Mouse (Mus musculus) gastrocnemius, adult 18-20 months (tissue): ENCODE results near the gene Alad. TPM values are rescaled to one million over a fixed set of nuclear protein-coding genes. Genes with fewer than 3 reads are reported as not detected.

Source experiments
- DNase-seq: peaks from one replicate; pipeline ENCODE4 v3.0.0; 2021; ENCODE audit warnings: low spot score
- total RNA-seq, 2 experiments: library from RNA; stranded (reverse); gene quantifications; 2 replicates each; pipeline ENCODE4 v1.2.3; 2021

Alad gene
- total RNA-seq, 2 experiments from 2014 or later, result 29.5 to 32.4 TPM

DNA sequence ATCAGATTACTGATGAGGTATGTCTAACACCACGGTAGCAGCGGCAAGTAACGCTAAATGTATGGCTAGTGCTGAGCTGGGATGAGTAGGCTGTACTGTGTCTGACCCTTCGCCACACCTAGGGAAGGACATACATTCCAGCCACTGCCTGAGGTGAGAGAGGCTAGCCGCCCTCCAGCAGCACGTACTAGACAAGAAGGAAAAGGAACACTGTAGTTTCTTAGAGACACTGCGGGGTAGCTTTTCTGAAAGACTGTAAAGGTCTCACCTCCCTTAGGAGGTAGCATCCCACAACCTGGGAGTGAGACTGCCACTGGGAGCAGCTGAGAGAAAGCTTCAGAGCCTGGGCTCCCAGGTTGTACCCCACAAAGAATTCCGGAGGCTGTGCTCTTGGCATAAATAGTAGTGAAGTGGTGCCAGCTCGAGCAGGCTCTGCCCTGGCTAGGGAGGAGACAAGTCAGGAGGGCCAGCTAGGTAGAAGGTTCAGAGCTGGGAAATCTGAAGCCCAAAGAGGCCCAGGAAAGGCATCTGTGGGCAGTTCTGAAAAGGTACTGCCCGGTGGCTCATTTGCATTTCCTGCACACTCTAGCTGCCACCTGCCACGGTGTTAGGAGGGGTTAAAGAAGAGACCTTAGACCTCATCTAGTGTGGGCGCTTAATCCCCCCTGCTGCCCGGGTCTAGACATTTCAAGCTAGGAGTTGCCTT, 1.1 kb downstream of the Alad start:
- peak; percentile 23 for DNase-seq

DNA sequence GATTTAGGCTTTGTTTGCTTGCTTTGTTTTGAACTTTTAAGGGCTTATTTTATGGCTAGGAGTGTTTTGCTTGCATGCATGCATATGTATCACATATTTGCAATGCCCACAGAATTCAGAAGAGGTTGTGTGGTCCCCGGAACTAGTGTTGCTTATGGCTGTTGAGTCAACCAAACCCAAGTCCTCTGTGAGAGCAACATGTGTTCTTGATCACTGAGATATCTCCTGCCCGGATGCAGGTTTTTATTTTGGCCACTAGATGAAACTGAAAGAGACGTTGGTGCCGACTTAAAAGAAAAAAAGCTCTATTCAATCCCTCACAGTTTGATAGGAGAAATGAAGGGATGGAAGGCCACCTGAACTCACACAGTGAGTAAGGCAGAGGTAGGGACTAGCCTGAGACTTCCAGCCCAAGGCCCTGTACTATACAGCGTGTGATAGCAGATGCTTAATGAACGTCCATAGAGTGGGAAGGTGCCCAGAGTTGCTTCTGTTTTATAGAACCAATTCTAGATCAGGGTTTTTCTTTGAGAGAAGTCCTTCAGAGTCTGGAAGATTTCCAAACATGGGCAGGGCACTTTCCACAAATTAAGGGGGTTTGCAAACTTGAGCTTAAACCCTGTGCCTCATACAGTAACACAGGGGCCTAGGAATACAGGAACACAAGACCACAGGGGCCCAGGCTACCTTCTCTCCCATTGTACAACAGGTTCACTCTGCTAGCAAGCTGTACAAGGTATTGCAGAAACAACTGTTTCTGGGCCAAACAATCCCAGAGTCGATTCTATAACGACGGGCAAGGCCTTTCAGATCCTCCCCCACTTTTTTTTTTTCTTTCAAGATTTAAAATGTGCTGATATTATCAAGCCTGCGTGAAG, 1.9 kb downstream of the Alad start:
- DNase-seq, result no peak

DNA sequence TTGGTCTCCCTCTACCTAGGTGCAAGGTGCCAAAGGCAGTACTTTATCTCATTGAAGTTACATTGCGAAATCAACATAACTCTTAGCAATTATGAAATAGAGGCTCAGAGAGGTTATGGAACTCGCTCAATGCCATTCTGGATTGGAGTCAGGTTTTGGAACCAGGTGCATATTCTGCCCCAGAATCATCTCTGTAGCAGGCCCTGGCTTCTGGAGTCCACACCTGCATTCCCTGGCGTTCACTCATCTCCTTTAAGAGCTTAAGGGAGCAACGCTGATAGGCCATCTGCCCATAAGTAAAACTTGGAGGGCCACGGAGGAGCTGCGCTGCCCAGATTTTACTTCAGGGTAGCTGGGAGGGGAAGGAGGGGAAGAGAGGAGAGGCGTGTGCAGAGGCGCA, 2.7 kb downstream of the Alad start:
- DNase-seq, result no peak

DNA sequence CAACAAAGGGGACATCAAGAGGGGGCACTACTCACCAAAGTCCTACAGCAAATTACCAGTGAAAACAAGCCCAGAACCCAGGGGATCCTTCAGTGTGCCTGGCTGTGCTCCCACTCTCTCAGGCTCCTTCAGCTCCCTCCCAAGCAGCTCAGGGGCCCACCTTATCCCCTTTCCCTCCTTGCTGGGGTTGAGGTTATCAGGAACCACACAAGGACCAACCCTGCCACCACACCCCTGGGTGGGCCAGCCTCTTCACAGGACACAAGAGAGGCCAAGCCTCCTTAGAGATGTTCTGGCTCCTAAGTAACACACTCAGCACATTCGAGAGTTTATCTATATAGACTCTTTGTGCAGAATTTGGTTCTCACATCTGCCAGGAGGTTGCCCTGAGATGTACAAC, 3.1 kb downstream of the Alad start:
- no peak for DNase-seq

DNA sequence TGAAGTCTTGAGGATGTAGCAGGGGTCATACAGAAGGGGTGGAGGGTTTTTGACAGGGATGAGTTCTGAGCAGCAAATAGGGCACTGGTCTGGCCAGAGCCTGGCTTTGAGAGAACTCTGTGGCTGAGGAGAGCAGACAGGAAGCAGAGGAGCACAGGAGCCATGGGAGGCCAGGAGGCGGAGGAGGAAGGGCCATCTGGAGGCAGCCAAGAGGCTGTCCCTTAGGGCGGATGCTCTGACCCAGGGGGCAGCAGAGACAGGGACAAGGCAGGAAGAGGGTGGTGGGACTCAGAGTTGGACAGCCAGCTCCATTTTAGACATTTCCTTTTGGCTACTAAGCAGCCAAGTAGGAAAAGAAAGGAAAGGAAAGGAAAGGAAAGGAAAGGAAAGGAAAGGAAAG, 3.6 kb downstream of the Alad start:
- DNase-seq, result no peak

DNA sequence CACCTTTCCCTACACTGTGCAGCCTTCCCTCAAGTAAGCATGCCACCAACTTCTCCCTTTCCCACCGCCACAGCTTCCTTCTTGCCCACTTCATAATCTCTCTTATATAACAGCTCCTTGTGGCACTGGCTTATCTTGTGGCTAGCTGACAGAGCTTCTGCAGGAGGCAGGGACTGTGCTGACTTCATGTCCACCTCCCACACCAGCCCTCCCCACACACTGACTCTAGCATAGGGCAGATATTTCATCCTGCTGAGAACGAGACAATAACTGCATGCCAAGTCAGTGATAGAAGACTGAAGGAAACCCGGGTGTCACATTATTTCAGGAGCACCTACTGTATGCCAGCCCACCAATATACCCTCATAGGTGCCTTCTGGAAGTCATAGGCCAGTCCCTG, 4.2 kb downstream of the Alad start:
- DNase-seq, result no peak

DNA sequence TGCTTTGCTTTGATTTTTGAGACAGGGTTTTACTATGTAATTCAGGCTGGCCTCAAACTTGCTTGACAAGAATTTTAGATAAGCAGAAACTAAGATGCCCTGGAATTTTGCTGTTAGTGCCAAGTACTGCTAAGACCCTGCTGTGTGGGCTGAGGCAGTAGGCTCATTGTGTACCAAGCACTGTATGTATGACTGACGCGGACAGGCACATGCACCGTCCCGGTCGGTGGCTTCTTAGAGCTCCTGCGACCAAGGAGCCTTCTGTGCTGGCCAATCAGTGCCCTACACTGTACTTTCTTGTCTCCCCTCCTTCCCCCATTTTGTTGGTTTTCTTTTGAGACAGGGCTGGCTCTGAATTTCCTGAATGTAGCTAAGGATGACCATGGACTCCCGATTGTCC, 4.7 kb downstream of the Alad start:
- DNase-seq, result no peak

DNA sequence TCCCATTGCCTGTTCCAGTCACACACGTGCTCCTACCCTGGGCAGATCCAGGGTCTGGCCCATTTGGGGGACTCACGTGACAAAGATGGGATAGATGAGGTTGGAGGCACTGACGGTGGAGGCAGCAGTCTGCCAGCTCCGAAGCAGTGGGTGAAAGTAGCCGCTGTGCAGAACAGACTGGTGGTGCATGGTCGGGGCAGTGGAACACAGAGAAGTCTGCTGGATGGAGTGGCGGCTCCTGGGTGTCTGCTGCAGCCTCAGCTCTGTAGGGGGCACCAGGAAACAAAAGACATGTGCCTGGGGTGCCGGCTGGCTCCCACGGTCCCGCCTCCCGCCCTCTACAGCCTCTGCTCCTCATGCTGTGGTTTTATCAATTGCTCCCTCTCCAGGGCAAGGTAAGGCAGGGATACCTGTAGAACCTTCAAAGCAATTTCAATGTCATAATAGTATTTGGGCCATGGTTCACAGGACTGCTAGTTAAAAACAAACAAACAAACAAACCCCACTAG, 5.7 kb downstream of the Alad start:
- no peak for DNase-seq

DNA sequence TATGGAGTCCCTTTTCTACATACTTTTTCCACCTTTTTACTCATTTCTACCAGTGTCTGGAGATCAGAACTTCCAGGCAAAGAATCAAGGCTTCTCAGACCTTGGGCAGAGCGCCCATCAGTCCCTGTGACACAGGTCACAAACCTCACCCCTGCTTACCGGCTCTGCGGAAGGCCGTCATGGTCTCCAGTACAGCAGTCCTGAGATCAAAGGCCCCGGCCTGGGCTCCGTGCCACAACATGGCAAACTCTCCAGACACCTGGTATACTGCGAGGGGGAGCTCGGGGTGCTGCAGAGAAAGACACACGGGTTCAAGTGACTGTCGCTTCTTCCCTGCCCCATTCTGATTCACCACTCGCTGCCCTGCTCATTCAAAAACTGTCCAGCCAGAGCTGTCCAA, 9.8 kb downstream of the Alad start:
- DNase-seq, result no peak

DNA sequence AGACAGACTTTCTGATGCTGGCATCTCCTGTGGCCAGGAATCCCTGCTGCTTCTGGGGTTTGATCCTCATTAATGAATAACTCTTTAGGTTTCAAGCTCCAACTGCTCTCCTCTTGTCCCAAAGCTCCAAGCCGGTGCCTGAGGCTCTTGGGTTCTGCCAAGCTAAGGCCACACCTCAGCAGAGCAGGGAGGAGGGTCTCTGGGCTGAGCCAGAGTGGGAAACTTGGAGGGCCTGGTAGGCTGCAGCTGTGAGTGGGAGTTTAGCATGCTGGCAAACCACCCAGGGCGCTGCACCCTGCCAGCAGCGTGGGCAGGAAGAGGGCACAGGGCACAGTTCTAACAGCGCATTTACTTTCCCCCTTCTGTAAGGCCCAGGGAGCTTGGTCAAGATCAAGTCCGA, 10.9 kb downstream of the Alad start:
- DNase-seq, result no peak

DNA sequence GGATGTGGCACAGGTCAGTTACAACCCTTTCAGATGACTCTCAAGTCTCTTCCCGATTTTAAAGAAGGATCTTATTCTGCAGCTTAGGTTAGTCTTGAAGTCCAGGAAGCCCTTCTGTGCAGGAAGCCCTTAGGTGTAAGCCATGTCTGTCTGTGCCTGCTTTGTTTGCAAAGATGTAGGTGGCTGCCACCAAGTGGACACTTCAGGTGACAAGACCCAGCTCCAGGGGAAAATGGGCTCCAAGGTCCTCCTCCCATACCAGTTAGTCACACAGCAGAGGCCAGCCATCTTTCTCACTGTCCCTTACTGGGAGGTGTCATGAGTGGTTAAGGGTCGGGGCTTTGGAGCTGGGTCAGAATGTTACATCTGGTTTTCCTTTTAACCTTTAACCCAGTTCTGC, 12.9 kb downstream of the Alad start:
- peak; percentile 30 for DNase-seq

DNA sequence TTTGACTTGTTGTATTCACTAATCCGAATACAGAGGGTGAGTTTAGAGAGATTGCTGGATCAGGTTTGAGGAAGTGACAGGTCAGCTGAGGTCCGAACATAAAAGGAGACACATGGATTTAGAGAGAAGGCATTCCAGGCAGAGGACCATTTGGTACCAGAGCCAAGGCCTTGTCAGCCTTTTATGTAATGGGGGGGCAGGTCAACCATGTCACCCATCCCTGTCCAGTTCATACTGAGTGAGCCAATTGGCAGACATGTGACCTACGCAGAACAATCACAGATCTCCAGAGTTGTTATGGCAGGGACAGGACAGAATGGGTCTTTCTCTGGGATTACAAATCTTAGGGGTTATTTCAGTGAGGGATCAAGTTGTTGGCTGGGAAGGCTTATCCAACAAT, 13.7 kb downstream of the Alad start:
- DNase-seq, result no peak

DNA sequence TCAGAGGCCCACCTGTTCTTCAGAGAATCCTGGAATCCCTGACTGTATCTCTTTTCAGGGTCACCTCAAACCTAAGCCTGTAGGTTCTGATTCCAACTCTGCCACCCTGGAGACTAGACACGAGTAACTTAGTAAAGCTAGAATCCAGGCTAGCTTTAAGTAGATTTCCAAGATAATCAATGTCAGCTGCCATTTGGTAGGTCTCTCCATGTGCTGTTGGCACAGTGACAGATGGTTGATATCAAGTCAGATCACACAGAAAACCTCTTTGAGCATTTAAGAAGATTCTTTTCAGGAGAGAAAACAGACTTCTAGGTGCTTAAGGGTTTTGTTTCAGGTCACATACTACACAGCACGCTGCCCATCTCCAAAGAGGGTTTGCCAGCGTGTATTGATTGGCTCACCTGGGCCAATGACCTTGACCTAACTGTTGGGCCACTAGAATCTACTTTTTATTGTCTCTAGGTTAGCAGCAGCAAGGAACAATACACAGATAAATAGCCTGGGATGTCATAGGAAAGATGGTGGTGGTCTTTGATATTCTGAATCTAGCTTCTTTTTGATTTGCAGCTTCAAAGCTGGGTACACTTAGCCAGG, 16.2 kb downstream of the Alad start, which contains the start of gene Hdhd3:
Gene Hdhd3, minus strand, starts transcription at position 94 of the 597 bp plus-strand sequence.
- DNase-seq, result no peak

DNA sequence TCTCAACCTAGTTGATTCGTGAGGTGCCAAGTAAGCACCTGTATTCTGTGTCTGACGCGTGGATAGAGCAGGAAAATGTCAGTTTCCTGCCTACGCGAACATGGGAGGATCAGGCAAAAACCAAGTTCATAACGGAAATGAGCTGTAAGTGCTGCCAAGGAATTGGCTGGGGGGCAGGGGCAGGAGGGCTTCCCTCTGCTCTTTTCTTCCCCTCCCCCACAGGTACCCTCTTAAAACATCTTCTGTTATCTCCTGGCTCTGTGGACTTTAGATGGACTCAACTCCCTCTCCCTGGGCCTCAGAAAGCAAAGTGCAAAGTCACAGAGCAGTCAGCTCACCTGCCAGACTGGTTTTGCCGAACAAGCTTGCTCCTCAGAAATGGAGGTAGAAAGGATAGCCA, 16.7 kb downstream of the Alad start:
- no peak for DNase-seq

DNA sequence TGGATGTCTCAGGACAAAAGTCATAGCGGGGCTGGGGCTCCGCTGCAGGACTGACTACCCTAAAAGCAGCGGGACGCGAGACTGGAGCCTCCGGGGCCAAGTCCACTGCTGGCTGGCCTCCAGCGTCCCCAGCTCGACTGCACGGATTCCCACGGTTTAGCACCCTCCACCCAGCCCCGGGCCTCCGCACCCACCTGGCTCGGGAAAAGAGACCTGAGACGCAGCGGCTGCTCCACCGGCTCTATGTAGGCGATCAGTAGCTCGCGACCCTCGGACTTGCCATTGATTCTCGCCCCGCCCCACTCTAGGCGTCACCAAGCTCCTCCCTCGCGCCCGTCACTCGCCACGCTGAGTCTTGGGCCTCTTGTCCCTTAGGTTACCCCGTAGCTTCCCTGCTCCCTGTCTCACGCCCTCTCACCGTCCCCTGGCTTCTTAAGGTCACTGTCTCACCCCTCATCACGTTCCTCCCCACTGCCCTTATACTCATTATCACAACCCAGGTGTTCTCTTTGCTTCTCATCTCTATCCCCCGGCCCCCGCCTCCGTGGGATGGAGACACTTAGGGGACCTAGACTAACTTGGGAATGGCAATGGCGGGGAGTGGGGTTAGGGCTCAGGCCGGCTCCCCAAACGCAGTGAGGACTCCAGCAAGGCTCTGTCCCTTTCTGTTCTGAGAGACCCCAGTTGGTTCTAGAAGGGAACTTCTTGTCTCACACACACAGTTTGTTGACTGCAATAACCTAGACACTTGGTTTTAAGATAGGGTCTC, 17.6 kb downstream of the Alad start:
- DNase-seq, result peak; percentile 92

DNA sequence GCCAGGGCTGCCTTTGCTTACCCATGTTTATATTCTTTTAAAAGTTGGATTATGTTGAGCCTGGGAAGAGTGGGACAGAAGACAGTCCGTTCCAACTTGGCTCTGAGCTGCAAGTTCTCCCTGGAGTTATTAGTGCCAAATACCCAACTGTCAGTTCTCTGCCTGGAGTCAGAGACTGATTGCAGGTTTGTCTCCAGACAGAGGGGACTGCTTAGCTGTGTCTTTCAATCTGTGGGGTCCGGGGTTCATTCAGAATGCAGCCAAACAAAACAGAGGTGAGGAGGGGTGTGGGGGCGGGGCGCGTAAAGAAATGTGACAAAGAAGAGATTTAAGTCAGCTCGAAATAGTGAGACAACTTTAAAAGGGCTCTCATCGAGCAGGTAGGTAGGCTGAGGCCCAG, 18.2 kb downstream of the Alad start:
- no peak for DNase-seq

DNA sequence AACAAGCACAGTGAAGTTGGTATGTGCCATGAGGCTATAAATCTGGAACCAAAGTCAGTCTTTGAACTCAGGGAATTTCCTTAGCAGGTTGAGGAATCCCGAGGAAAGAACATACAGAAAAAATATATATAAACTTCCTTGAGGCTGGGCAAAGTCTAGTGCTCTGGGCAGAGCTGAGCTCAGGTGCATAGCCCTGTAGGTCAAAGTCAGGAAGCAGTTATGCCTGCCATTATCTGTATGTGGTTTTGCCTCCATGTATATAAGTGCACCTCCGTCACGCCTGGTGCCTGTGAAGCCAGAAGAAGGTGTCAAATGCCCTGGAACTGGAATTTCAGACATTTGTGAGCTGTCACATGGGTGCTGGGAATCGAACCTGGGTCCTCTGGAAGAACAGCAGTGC, 18.9 kb downstream of the Alad start:
- DNase-seq, result no peak

DNA sequence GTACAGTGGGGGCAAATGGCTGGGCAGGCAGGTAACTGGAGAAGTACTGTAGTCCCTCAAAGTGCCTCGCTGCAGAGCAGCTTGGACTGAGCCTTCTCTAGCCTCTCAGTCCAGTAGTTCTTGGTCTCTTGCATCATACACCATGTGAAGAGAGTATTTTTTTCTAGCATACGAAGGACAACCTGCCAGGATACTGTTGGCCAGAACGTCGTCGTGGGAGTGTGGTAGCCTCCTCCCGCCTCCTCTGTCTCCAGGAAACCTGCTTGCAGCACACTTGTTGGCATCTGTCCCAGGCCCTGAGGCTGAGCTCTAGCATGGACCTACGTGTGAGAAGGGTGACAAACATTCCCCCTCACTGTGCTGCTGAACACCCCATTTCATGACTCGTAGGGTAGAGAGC, 22.9 kb downstream of the Alad start:
- DNase-seq, result peak; percentile 38

DNA sequence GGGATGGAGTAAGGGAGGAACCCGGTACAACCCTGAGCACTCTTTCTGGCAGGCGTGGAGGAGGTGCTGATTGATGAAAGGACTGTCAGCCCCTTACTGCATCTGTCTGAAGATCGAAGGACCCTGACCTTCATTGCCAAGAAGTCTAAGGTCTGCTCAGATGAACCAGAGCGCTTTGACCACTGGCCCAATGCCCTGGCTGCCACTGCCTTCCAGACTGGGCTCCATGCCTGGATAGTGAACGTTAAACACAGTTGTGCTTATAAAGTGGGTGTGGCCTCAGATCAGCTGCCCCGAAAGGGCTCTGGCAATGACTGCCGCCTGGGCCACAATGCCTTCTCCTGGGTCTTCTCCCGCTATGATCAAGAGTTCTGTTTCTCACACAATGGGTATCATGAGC, 23.8 kb downstream of the Alad start:
- peak; percentile 60 for DNase-seq

DNA sequence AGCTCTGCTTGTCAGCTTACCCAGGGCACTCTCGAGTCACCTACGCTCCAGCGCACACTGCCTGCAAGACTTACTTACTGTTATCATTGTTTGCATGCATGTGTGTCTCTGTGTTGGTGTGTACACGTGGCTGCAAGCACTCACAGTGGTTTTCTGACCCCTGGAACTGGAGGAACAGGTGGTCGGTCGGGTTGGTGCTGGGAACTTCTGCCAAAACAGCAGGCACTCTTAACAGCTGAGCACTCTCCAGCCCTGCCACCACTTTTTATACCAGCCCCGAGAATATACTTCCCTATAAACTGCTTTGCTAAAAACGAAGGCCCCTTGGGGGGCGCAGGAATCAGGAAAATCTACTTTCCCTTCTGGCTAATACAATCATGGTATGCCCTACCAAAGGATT, 25.5 kb downstream of the Alad start:
- no peak for DNase-seq

DNA sequence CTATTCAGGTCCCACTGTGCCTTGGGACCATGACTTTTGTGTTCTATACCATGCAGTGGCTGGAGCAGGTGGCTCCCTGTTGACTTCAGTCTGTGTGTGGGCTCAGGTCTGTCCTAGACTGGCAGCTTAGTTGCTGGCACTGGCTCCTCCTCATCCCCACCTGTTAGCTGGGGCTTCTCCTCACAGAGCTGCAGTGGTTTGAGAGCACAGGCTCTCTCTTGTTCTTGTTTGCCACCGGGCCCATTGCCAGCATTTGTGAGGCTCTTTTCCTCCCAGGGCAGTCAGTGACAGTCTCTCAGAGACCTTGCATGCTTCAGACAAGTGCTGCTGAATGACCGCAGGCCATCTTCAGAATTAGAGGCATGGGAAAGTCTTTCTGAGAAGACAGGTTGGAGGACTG, 27.0 kb downstream of the Alad start:
- no peak for DNase-seq

DNA sequence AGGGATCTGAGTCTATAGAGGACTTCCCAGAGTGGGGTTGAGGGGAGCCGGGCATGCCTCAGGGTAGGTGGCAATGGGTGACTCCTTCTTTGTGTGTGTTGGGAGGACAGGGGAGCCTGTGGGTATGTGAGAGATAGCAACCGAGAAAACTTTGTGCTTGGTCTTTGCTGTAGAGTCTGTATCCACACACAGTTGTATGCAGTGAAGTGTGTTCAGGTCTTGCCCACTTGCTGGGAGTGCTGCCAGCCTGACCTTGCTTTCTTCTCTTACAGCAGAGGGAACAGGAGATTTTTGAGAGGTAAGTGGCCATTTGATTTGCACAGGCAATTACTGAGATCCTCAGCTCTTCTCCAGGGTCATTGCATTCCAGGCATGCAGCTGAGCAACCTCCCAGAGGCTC, 31.8 kb downstream of the Alad start:
- no peak for DNase-seq
